Mouse (Mus musculus) liver, adult 2 months (tissue): ENCODE measurements around the gene Abhd10. TPM values are rescaled to one million over a fixed set of nuclear protein-coding genes. Genes with fewer than 3 reads are reported as not detected.

ENCODE experiments used
- DNase-seq: peaks from one replicate; pipeline ENCODE4 v3.0.0-alpha.2; 2011; ENCODE audit warnings: low read depth, low spot score; ENCODE audit errors: extremely low read depth
- H3K27ac ChIP-seq: fragments of 200-500 bp; replicated peaks from 2 replicates; pipeline ENCODE4 v1.5.1; 2012; ENCODE audit warnings: low read depth, mild to moderate bottlenecking, control low read depth, inconsistent platforms, low read length; ENCODE audit not compliant: insufficient read depth
- H3K27me3 ChIP-seq: fragments of 200-500 bp; 2 replicates; pipeline ENCODE4 v1.6.1; 2012; ENCODE audit warnings: mild to moderate bottlenecking, moderate library complexity, low read length, inconsistent platforms; ENCODE audit not compliant: control insufficient read depth, insufficient read depth
- H3K36me3 ChIP-seq: fragments of 200-500 bp; 2 replicates; pipeline ENCODE4 v1.6.1; 2012; ENCODE audit warnings: low read length, inconsistent platforms; ENCODE audit not compliant: control insufficient read depth, insufficient read depth
- H3K4me1 ChIP-seq: fragments of 200-500 bp; 2 replicates; pipeline ENCODE4 v1.6.1; 2011; ENCODE audit warnings: low read length; ENCODE audit not compliant: control insufficient read depth, insufficient read depth
- H3K4me3 ChIP-seq: fragments of 200-500 bp; 2 replicates; pipeline ENCODE4 v1.5.1; 2011; ENCODE audit warnings: low read depth, mild to moderate bottlenecking, control low read depth, low read length, moderate library complexity; ENCODE audit not compliant: insufficient read depth
- H3K79me2 ChIP-seq: fragments of 200-500 bp; 2 replicates; pipeline ENCODE4 v1.6.1; 2012; ENCODE audit warnings: inconsistent platforms, mild to moderate bottlenecking, low read length, moderate library complexity; ENCODE audit not compliant: control insufficient read depth, insufficient read depth
- H3K9ac ChIP-seq: fragments of 200-500 bp; 2 replicates; pipeline ENCODE4 v1.6.1; 2012; ENCODE audit warnings: low read depth, mild to moderate bottlenecking, control low read depth, inconsistent platforms, low read length
- CTCF ChIP-seq: fragments of 200-500 bp; IDR thresholded peaks from 2 replicates; pipeline ENCODE4 v1.5.1; 2011; ENCODE audit warnings: low read depth, low read length, control low read depth
- POLR2A ChIP-seq: fragments of 200-500 bp; IDR thresholded peaks from 2 replicates; pipeline ENCODE4 v1.6.1; 2011; ENCODE audit warnings: low read length, control low read depth; ENCODE audit not compliant: insufficient read depth; ENCODE audit errors: extremely low read depth
- whole genome bisulfite sequencing: fragments of 180-500 bp; shearing (Covaris S2); methylation state at CpG from one replicate; pipeline ENCODE4 v1.1.7; 2018; 5-methylcytosine and 5-hydroxymethylcytosine counted together
- polyA plus RNA-seq: library from polyadenylated mRNA; depleted of rRNA; stranded (reverse); fragments of >200 nt; gene quantifications from 2 replicates; pipeline ENCODE4 v1.2.3, GENCODE M21; 2012
- total RNA-seq: library from RNA; depleted of rRNA; stranded (reverse); fragments of >200 nt; gene quantifications from 2 replicates; pipeline ENCODE4 v1.2.3, GENCODE M21; 2014

Abhd10 gene
- total and polyA plus RNA-seq, 2 experiments: 4.6 to 5.1 TPM

GRCm38 (mm10) chr16:45723172-45723901 is 19.4 kb downstream of the Abhd10 start:
- Histone ChIP-seq H3K36me3 (no peaks in the 10 kb centered on the region), H3K4me3 (no peak overlapping the region), H3K27ac (no peak overlapping the region), H3K9ac (no peak overlapping the region), H3K27me3 (peaks cover 3% of the 10 kb centered on the region; the same call in 1 of the 2 replicates), H3K79me2 (no peaks in the 10 kb centered on the region), H3K4me1 (no peaks in the 10 kb centered on the region)
- TF ChIP-seq POLR2A: no peak
- TF ChIP-seq CTCF: no peak
- no peak for DNase-seq
- 86% methylated on average over 6 of the region's 6 CpGs for WGBS

- no peak overlapping the region for H3K9ac ChIP-seq
- peaks cover 3% of the 10 kb centered on the region; the same call in 1 of the 2 replicates for H3K27me3 ChIP-seq
- H3K36me3 ChIP-seq: no peaks in the 10 kb centered on the region
- WGBS: 93% methylated on average over 3 of the region's 3 CpGs
- H3K4me3 ChIP-seq: no peak overlapping the region
- no peaks in the 10 kb centered on the region for H3K4me1 ChIP-seq
- H3K79me2 ChIP-seq: no peaks in the 10 kb centered on the region
- TF ChIP-seq POLR2A (no peak), CTCF (no peak)
- no peak for DNase-seq
- H3K27ac ChIP-seq: no peak overlapping the region
Measured at GRCm38 (mm10) chr16:45722460-45722951, 20.2 kb downstream of the Abhd10 start.

GRCm38 (mm10) chr16:45720022-45720630 is 22.6 kb downstream of the Abhd10 start:
- DNase-seq: no peak
- H3K79me2 ChIP-seq: no peaks in the 10 kb centered on the region
- H3K4me3 ChIP-seq: no peak overlapping the region
- H3K9ac ChIP-seq: no peak overlapping the region
- H3K36me3 ChIP-seq: no peaks in the 10 kb centered on the region
- no peaks in the 10 kb centered on the region for H3K4me1 ChIP-seq
- H3K27ac ChIP-seq: no peak overlapping the region
- 90% methylated on average over 10 of the region's 10 CpGs for WGBS
- H3K27me3 ChIP-seq: peaks cover 3% of the 10 kb centered on the region; the same call in 1 of the 2 replicates
- no peak for TF ChIP-seq POLR2A
- TF ChIP-seq CTCF: no peak

- WGBS: 94% methylated on average over 4 of the region's 4 CpGs
- no peak for TF ChIP-seq POLR2A
- TF ChIP-seq CTCF: no peak
- no peaks in the 10 kb centered on the region for H3K79me2 ChIP-seq
- no peak overlapping the region for H3K9ac ChIP-seq
- H3K27me3 ChIP-seq: no peaks in the 10 kb centered on the region
- H3K27ac ChIP-seq: no peak overlapping the region
- H3K4me1 ChIP-seq: no peaks in the 10 kb centered on the region
- no peaks in the 10 kb centered on the region for H3K36me3 ChIP-seq
- no peak overlapping the region for H3K4me3 ChIP-seq
- no peak for DNase-seq
Measured at GRCm38 (mm10) chr16:45718296-45718695, 24.5 kb downstream of the Abhd10 start.

GRCm38 (mm10) chr16:45714489-45715150 is 28.1 kb downstream of the Abhd10 start:
- Histone ChIP-seq H3K4me1 (no peaks in the 10 kb centered on the region), H3K36me3 (no peaks in the 10 kb centered on the region; the same call in 1 of the 2 replicates), H3K27ac (no peak overlapping the region), H3K27me3 (no peaks in the 10 kb centered on the region), H3K79me2 (no peaks in the 10 kb centered on the region), H3K9ac (no peak overlapping the region), H3K4me3 (no peak overlapping the region)
- no peak for TF ChIP-seq POLR2A
- TF ChIP-seq CTCF: no peak
- 88% methylated on average over 5 of the region's 5 CpGs for WGBS
- DNase-seq: no peak
